Mouse (Mus musculus) midbrain, embryonic 16.5 days (tissue): ENCODE measurements around the gene Tubal3. TPM values are rescaled to one million over a fixed set of nuclear protein-coding genes. Genes with fewer than 3 reads are reported as not detected.

Experiments
- ATAC-seq: fragments of 200-750 bp; cut with Nextera tagmentation; 2 replicates; pipeline ENCODE4 v1.8.0; 2017; ENCODE audit warnings: moderate TSS enrichment
- H3K27ac ChIP-seq: fragments of 300-500 bp; sonication (generic); 2 replicates; pipeline ENCODE4 v1.5.1; 2014; ENCODE audit warnings: mild to moderate bottlenecking, low read length, mixed read lengths
- H3K27me3 ChIP-seq: fragments of 300-500 bp; sonication (generic); 2 replicates; pipeline ENCODE4 v1.6.1; 2014; ENCODE audit warnings: low read depth, low read length, mixed read lengths; ENCODE audit not compliant: control insufficient read depth, insufficient read depth
- H3K36me3 ChIP-seq: fragments of 300-500 bp; sonication (generic); 2 replicates; pipeline ENCODE4 v1.6.1; 2014; ENCODE audit warnings: mild to moderate bottlenecking, low read length, moderate library complexity, mixed read lengths; ENCODE audit not compliant: control insufficient read depth, insufficient read depth
- H3K4me1 ChIP-seq: fragments of 300-500 bp; sonication (generic); 2 replicates; pipeline ENCODE4 v1.6.1; 2014; ENCODE audit warnings: mild to moderate bottlenecking, low read length, mixed read lengths; ENCODE audit not compliant: control insufficient read depth, insufficient read depth
- H3K4me2 ChIP-seq: fragments of 300-500 bp; sonication (generic); 2 replicates; pipeline ENCODE4 v1.6.1; 2014; ENCODE audit warnings: mild to moderate bottlenecking, low read length, mixed read lengths
- H3K4me3 ChIP-seq: fragments of 300-500 bp; sonication (generic); 2 replicates; pipeline ENCODE4 v1.5.1; 2014; ENCODE audit warnings: low read depth, mild to moderate bottlenecking, low read length, moderate library complexity, mixed read lengths
- H3K9ac ChIP-seq: fragments of 300-500 bp; sonication (generic); 2 replicates; pipeline ENCODE4 v1.6.1; 2014; ENCODE audit warnings: low read depth, low read length, mixed read lengths
- H3K9me3 ChIP-seq: fragments of 300-500 bp; sonication (generic); replicated peaks from 2 replicates; pipeline ENCODE4 v1.6.1; 2014; ENCODE audit warnings: mild to moderate bottlenecking, low read length, mixed read lengths; ENCODE audit not compliant: control insufficient read depth, poor library complexity, severe bottlenecking
- WGBS: fragments of 180-500 bp; shearing (Covaris S2); extraction: QIAGEN DNeasy Blood & Tissue Kit; methylation state at CpG from one replicate; pipeline ENCODE4 v1.1.7; 2014; 5-methylcytosine and 5-hydroxymethylcytosine counted together
- microRNA-seq: library from miRNA; unstranded; fragments of <30 nt; microRNA quantifications from one replicate; pipeline ENCODE4, GENCODE M21; 2017
- polyA plus RNA-seq: library from polyadenylated mRNA; unstranded; fragments of >200 nt; fragmentation: Nextera tagmentation; extraction: Ambion mirVana; gene quantifications from 2 replicates; pipeline ENCODE4 v1.2.1, GENCODE M21; 2015

The Tubal3 gene
- polyA plus RNA-seq, 1 experiment from 2014 or later = not detected

DNA sequence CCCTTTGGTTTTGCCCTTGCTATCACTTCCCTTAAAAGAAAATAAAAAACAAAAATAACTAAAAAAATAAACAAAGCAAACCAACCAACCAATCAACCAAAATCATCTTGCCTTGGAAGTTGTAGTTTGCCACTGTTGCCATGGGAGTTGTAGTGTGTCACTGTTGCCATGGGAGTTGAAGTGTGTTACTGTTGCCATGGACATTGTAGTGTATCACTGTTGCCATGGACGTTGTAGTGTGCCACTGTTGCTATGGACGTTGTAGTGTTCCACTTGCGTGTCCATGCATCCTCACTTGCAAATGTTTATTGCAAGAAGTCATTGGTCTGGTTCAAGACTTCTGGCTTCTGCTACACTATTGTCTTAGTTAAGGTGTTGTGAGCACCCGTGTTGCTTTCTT, 29.2 kb downstream of the Tubal3 start:
- no peak overlapping the region for H3K9ac ChIP-seq
- 88% methylated on average over 4 of the region's 4 CpGs for WGBS
- H3K9me3 ChIP-seq = no peaks in the 10 kb centered on the region
- no peaks in the 10 kb centered on the region for H3K36me3 ChIP-seq
- no peak overlapping the region for H3K4me3 ChIP-seq
- no peaks in the 10 kb centered on the region for H3K27me3 ChIP-seq
- ATAC-seq = no peak
- H3K4me1 ChIP-seq = no peaks in the 10 kb centered on the region
- no peak overlapping the region for H3K27ac ChIP-seq
- no peak overlapping the region for H3K4me2 ChIP-seq

DNA sequence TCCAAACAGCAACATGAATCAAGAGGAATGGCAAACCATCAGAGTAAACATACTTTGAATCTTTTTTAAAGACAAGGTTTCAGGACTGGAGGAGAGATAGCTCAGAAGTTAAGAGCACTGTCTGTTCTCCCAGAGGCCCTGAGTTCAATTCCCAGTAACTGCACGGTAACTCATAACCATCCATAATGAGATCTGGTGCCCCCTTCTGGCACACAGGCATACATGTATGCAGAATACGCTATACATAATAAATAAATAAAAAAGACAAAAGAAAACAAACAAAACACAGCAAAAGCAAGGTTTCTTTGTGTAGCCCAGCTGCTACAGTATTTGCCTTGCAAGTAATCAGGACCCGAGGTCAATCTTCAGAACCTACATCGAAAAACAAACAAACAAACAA, 31.4 kb downstream of the Tubal3 start:
- ATAC-seq = no peak
- Histone ChIP-seq H3K9ac (no peak overlapping the region), H3K4me1 (no peaks in the 10 kb centered on the region)

DNA sequence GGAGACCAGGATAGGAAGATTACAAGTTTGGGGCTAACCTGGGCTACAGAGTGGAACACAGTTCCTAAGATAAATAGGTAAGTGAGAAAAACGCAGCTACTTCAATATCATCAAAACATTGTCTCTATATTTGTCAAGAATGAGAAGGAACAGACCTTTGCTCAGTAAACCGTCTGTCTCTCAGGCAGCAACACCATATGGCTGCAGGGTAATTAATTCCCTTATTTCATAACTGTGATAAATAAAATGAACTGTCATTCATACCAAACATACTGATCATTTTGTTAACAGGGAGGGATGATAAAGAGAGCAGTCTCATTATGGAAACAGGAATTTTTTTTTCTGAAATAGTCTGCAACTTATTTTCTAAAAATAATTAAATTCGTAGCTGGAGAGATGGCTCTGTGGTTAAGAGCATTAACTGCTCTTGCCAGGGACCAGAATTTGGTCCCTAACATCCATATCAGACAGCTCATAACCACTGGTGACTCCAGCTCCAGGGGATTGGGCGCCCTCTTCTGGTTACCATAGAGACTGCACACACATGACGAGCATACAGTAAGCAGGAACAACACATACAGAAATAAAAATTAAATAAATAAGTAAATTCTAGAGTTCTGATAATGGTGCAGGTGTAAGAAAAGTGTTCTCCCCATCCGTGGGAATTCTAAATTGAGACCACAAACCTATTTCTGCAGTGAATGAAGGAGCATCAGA, 33.3 kb downstream of the Tubal3 start:
- Histone ChIP-seq H3K27ac (no peak overlapping the region), H3K27me3 (no peaks in the 10 kb centered on the region), H3K4me2 (no peak overlapping the region), H3K9ac (no peak overlapping the region), H3K4me3 (no peak overlapping the region), H3K36me3 (no peaks in the 10 kb centered on the region), H3K9me3 (no peaks in the 10 kb centered on the region), H3K4me1 (no peaks in the 10 kb centered on the region)
- ATAC-seq = no peak
- 83% methylated on average over 6 of the region's 6 CpGs for WGBS

More for the DNA sequence above, 31.4 kb downstream of the Tubal3 start:
- Histone ChIP-seq H3K9me3 (no peaks in the 10 kb centered on the region), H3K36me3 (no peaks in the 10 kb centered on the region), H3K27ac (no peak overlapping the region), H3K4me3 (no peak overlapping the region), H3K27me3 (no peaks in the 10 kb centered on the region), H3K4me2 (no peak overlapping the region)
- 94% methylated on average over 4 of the region's 4 CpGs for WGBS

DNA sequence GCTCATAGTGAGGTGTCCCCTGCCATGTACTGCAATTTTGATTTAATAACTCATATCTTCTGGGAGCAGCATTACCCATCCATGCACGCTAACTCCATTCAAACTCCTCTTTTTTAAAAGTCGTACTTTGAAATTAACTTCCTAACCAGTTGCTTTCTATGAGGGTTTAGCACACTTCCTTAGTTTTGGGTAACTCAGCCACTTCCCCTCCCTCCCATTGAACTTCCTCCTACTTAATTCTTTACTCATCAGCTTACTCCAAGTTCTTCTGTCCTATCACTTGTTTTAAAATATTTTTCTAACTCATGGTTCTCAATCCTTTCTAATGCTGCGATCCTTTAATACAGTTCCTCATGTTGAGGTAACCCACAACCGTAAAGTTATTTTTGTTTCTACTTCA, 50.8 kb downstream of the Tubal3 start:
- 90% methylated on average over 4 of the region's 4 CpGs for WGBS
- no peak overlapping the region for H3K4me3 ChIP-seq
- H3K27me3 ChIP-seq = no peaks in the 10 kb centered on the region
- no peaks in the 10 kb centered on the region for H3K4me1 ChIP-seq
- H3K9me3 ChIP-seq = no peaks in the 10 kb centered on the region
- no peak overlapping the region for H3K27ac ChIP-seq
- H3K4me2 ChIP-seq = no peak overlapping the region
- no peaks in the 10 kb centered on the region for H3K36me3 ChIP-seq
- no peak for ATAC-seq
- no peak overlapping the region for H3K9ac ChIP-seq

Small RNAs within 50 kb of the gene (microRNA-seq; reads per million reads assigned to microRNA genes)
- not detected for gene Gm22460

Other genes with a start within 250 kb of the Tubal3 start
- gene Calml3, start 114.0 kb upstream of the Tubal3 start, polyA plus RNA-seq = not detected in 2 replicates
- not detected in 2 replicates for gene Calm4, start 80.5 kb upstream of the Tubal3 start, polyA plus RNA-seq
- gene Calm5, start 64.1 kb upstream of the Tubal3 start, polyA plus RNA-seq = not detected in 2 replicates
- 10.0 and 10.5 TPM in 2 replicates for gene Net1, start 54 bp upstream of the Tubal3 start, polyA plus RNA-seq
- gene Ucn3, start 27.1 kb downstream of the Tubal3 start, polyA plus RNA-seq = 0.14 and 0.20 TPM in 2 replicates
- 0.73 and 0.92 TPM in 2 replicates for gene Akr1c14, start 130.7 kb downstream of the Tubal3 start, polyA plus RNA-seq
- gene Akr1c18, start 232.4 kb downstream of the Tubal3 start, polyA plus RNA-seq = not detected in 2 replicates